Mouse (Mus musculus) C2C12 (cell line): Measurements from ENCODE around the gene Irgq. TPM values are rescaled to one million over a fixed set of nuclear protein-coding genes. Genes with fewer than 3 reads are reported as not detected.
"Not testable (repeated sequence)": the region's sequence is repeated elsewhere in the genome, so short reads cannot be mapped to it uniquely, and the experiment has no call there.

Experiments used
- H3K27me3 ChIP-seq: one replicate; pipeline ENCODE4 v1.6.1; 2011; ENCODE audit not compliant: control insufficient read depth, insufficient read depth, insufficient read length
- H3K36me3 ChIP-seq: one replicate; pipeline ENCODE4 v1.6.1; 2011; ENCODE audit not compliant: control insufficient read depth, insufficient read depth
- H3K4me3 ChIP-seq: one replicate; pipeline ENCODE4 v1.5.1; 2011; ENCODE audit warnings: mild to moderate bottlenecking, control low read depth; ENCODE audit not compliant: poor library complexity, insufficient read depth, severe bottlenecking
- H3K79me2 ChIP-seq: one replicate; pipeline ENCODE4 v1.6.1; 2011; ENCODE audit not compliant: control insufficient read depth, insufficient read depth
- H3K79me3 ChIP-seq: one replicate; pipeline ENCODE4 v1.6.1; 2011; ENCODE audit warnings: low read depth, control low read depth
- H3ac ChIP-seq: one replicate; pipeline ENCODE3; 2011; ENCODE audit warnings: low read depth; ENCODE audit not compliant: control insufficient read depth, insufficient read length
- CEBPB ChIP-seq: IDR thresholded peaks from one replicate; pipeline ENCODE4 v1.6.1; 2011; ENCODE audit warnings: low read depth, mild to moderate bottlenecking, control low read depth, moderate library complexity
- CTCF ChIP-seq: IDR thresholded peaks from one replicate; pipeline ENCODE4 v1.5.1; 2011; ENCODE audit not compliant: control insufficient read depth, insufficient read depth, insufficient read length
- FOSL1 ChIP-seq: IDR thresholded peaks from one replicate; pipeline ENCODE4 v1.8.0; 2011; ENCODE audit warnings: mild to moderate bottlenecking, low read length; ENCODE audit not compliant: poor library complexity, insufficient read depth, severe bottlenecking
- MAX ChIP-seq: IDR thresholded peaks from one replicate; pipeline ENCODE4 v1.6.1; 2011; ENCODE audit warnings: mild to moderate bottlenecking, control low read depth
- MYOD1 ChIP-seq: IDR thresholded peaks from one replicate; pipeline ENCODE4 v1.6.1; 2011; ENCODE audit warnings: low read depth; ENCODE audit not compliant: control insufficient read depth, insufficient read length
- MYOG ChIP-seq: IDR thresholded peaks from one replicate; pipeline ENCODE4 v1.6.1; 2011; ENCODE audit not compliant: control insufficient read depth, insufficient read length; ENCODE audit errors: extremely low read depth
- USF1 ChIP-seq: IDR thresholded peaks from one replicate; pipeline ENCODE4 v1.6.1; 2011; ENCODE audit warnings: low read depth, mild to moderate bottlenecking, control low read depth, moderate library complexity
- long read RNA-seq, 2 experiments: library from polyadenylated mRNA; unstranded; transcript quantifications; one replicate each; pipeline ENCODE4 v2.0.0; 2019 to 2020
- polyA plus RNA-seq: library from polyadenylated mRNA; unstranded; fragments of >200 nt; fragmentation: generic; extraction: Trizol; gene quantifications from one replicate; pipeline ENCODE4 v1.2.1, GENCODE M21; 2012; ENCODE audit warnings: missing spikeins

The Irgq gene
- polyA plus RNA-seq: 7.9 TPM
- long read RNA-seq, experiment 1, partial matches to known transcripts: 0 of 7 reads
- long read RNA-seq, experiment 1, other reads (novel, unspliced or antisense): 7 of 7 reads
- long read RNA-seq, experiment 2, full-length matches to known transcripts: 12 of 17 reads
- long read RNA-seq, experiment 2, partial matches to known transcripts: 2 of 17 reads
- long read RNA-seq, experiment 2, other reads (novel, unspliced or antisense): 3 of 17 reads

DNA sequence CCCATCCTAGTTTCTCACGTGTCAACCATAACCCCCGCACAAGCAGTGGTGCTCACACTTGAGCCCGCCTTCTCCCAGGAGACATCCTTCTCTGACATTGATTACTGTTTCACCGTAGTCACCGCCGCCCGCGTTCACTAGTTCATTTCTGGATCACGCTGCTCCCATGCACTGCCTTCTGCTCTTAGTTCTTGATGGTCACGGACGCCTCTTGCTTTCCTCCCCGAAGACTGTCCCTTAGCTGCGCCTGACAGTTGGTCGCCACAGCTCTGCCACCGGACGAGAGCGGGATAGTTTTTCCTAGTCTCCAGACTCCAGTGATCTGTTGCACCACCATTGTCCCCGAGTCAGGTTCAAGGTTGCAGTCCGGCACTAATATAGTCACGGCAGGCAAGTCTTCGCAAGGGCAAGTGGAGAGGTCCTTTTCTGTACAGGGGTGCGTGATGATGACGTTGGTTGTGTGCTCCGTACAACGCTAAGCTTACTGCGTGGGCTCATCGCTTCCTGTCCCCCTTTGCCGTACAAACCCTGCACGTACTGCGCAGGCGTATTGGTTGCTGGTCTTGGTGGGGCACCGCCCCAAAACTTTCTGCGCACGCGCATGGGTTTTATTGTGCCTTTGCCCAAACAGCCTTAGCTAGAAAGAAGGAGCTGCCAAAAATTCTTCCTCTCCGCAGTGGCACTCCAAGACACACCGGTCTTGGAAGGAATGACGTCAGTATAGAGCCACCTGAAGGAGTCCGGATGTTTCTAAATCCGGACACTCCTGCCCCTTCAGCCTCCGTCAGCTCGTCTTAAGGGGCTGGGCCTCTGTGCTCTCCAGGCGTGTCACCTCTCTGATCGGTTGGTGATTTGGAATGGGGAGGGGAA lies at the start of gene Irgq:
Gene Irgq (plus strand): TSS at position 628 of the 870 bp plus-strand sequence.
- no peaks in the 10 kb centered on the region for H3K27me3 ChIP-seq
- TF ChIP-seq CTCF (no peak), MAX (peak; percentile 94), FOSL1 (no peak)

DNA sequence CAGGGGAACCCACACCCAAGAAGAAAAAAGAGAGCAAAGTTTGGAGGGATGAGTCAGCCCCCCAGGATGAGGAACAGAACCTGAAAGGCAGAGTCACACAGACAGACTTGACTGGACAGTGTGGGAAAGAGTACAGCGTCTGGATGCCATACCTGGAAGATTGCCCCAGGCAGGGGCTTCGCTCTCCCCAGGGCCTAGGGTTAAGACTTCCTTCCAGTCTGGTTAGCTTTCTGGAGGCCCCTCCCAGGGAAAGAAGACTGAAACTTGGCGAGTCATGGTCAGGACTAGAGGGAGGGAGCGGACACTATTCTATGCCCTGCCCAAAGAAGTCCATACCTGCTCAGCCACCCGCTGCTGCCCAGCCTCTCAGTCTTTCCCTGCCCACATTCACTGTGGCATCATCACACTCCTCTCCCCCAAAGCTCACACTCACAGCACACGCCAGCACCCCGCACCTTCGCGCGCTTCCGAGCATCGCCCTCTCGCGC lies 49.5 kb upstream of the Irgq start:
- peak overlapping the region; percentile 72 for H3ac ChIP-seq
- H3K79me3 ChIP-seq: no peaks in the 10 kb centered on the region
- H3K79me2 ChIP-seq: no peaks in the 10 kb centered on the region
- no peaks in the 10 kb centered on the region for H3K27me3 ChIP-seq
- H3K36me3 ChIP-seq: peaks cover 12% of the 10 kb centered on the region
- TF ChIP-seq MYOD1 (no peak), USF1 (no peak), MYOG (no peak), FOSL1 (no peak), CTCF (no peak), MAX (no peak), CEBPB (no peak)
- H3K4me3 ChIP-seq: peak overlapping the region; percentile 46

More for the DNA sequence above, at the start of gene Irgq:
- peak within 1 kb of the TSS; percentile 74 for H3ac ChIP-seq
- no peaks in the 10 kb centered on the region for H3K79me3 ChIP-seq
- H3K79me2 ChIP-seq: peaks cover 7% of the 10 kb centered on the region
- peak within 1 kb of the TSS; percentile 43 for H3K4me3 ChIP-seq
- H3K36me3 ChIP-seq: no peaks in the 10 kb centered on the region

DNA sequence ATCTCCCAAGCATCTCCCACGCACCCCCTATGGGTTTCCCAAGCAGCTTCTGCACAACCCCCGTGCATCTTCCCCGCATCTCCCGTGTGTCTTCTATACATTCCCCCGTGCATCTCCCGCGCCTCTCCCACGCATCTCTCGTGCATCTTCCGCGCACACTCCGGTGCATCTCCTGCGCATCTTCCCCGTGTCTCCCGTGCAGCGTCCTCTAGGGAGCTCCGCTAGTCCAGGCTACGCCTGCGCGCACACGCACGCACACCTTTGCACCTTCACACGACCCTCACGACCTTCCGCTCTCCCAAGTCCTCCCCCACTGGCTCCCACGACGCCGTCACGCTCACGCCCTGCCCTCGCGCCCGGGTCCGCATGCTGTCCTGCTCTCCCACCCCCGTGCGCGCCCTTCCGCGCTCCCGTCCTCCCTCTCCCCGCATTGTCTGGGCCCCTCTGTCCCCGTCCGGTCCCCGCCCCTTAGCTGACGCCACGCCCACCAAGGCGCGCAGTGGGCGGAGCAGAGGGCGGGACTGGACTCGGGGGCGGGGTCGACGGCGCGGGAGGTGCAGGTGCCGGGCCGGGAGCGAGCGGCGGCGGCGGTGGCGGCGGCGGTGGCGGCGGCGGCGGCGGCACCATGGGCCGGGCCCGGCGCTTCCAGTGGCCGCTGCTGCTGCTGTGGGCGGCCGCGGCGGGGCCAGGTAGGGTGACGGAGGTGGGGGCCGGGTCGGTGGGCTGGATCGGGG lies 48.8 kb upstream of the Irgq start, which contains the start of gene Cadm4:
Gene Cadm4 (plus strand): TSS at position 550 of the 734 bp plus-strand sequence.
- no peaks in the 10 kb centered on the region for H3K79me2 ChIP-seq
- H3K36me3 ChIP-seq: peaks cover 12% of the 10 kb centered on the region
- peak within 1 kb of the TSS; percentile 72 for H3ac ChIP-seq
- H3K79me3 ChIP-seq: no peaks in the 10 kb centered on the region
- no peaks in the 10 kb centered on the region for H3K27me3 ChIP-seq
- peak within 1 kb of the TSS; percentile 46 for H3K4me3 ChIP-seq
- TF ChIP-seq MYOD1: no peak
- no peak for TF ChIP-seq MYOG
- TF ChIP-seq FOSL1: no peak
- no peak for TF ChIP-seq CTCF
- no peak for TF ChIP-seq CEBPB
- TF ChIP-seq MAX: no peak
- no peak for TF ChIP-seq USF1

DNA sequence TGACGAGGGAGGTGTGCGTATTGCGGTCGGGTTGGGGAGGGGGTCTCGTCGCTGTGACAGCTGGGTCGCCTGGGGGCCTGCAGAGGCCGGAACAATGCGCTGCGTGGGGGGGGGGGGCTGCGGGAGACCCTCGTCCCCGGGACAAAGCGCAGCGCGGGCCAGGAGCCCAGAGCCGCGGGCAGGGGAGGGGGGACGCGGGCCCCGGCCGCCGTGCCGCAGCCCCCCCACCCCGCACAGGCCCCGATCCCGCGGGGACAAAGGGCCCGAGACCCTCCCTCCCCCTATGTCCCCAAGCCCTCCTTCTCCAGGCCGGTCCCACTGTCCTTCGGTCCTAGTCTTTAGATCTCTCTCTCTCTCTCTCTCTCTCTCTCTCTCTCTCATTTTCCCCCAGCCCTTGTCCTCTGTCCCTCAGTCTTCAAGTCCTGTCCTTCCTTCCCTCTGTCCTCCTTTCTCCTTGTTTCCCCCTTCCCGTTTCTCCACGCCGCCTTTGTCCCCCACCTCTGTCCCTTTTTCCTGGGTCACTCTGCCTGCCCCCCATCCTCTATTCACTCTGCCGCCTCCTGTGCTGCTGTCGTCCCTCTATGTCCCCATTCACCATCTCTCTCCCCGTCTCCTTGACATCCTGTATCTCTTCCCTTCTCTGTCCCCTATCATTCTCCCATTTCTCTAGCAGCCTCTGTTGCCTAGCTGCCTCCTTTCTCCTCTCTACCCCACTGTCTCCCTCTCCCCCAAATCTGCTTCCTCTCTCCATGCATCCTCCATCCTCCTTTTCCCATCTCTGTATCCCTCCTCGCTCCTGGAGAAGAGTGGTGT lies 48.1 kb upstream of the Irgq start:
- H3K79me3 ChIP-seq: no peaks in the 10 kb centered on the region
- no peak for TF ChIP-seq MAX
- no peaks in the 10 kb centered on the region for H3K79me2 ChIP-seq
- peak overlapping the region; percentile 46 for H3K4me3 ChIP-seq
- no peaks in the 10 kb centered on the region for H3K27me3 ChIP-seq
- peak overlapping the region; percentile 49 for H3ac ChIP-seq
- peaks cover 4% of the 10 kb centered on the region for H3K36me3 ChIP-seq

DNA sequence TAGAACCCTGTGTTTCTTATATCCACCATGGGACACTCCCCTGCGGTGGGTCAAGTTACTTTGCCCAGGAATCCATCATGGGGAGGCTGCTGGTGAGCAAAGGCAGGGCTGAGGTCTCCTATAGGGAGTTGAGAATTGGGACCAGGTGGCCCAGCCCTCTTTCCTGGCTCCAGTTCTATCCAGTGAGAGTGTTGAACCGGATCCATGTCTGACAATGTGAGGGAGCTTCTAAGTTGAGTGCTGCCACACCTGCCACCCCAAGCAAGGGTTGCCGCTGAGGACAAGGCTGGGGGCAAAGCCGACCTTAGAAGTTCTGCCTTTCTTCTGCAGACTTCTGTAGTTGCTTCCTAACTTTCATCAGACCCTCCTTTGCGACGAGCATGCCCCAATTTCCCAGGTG lies 47.2 kb upstream of the Irgq start:
- H3K79me3 ChIP-seq, H3K4me3 ChIP-seq, H3ac ChIP-seq, H3K36me3 ChIP-seq, H3K79me2 ChIP-seq, H3K27me3 ChIP-seq: not testable (repeated sequence)
